Mouse (Mus musculus) hindbrain, embryonic 14.5 days (tissue): Measurements from ENCODE around the gene Pradc1. TPM values are rescaled to one million over a fixed set of nuclear protein-coding genes. Genes with fewer than 3 reads are reported as not detected.
A peak's percentile ranks its signal among the peaks of the same experiment; 100 is the strongest.
"Not testable (repeated sequence)": the region's sequence is repeated elsewhere in the genome, so short reads cannot be mapped to it uniquely, and the experiment has no call there.

ENCODE experiments used
- ATAC-seq: fragments of 200-750 bp; cut with Nextera tagmentation; 2 replicates; pipeline ENCODE4 v1.8.0; 2017; ENCODE audit warnings: moderate number of reproducible peaks, mild to moderate bottlenecking, moderate TSS enrichment, moderate library complexity; ENCODE audit not compliant: low FRiP score
- DNase-seq: peaks from one replicate; pipeline ENCODE4 v3.0.0-alpha.2; 2015; ENCODE audit warnings: low spot score
- H3K27ac ChIP-seq: fragments of 300-500 bp; sonication (generic); 2 replicates; pipeline ENCODE4 v1.5.1; 2014; ENCODE audit warnings: mild to moderate bottlenecking, moderate library complexity
- H3K27me3 ChIP-seq: fragments of 300-500 bp; sonication (generic); 2 replicates; pipeline ENCODE4 v1.6.1; 2014; ENCODE audit warnings: mild to moderate bottlenecking, low read length, mixed read lengths; ENCODE audit not compliant: control insufficient read depth, insufficient read depth
- H3K36me3 ChIP-seq: fragments of 300-500 bp; sonication (generic); replicated peaks from 2 replicates; pipeline ENCODE4 v1.6.1; 2014; ENCODE audit not compliant: control insufficient read depth, insufficient read depth
- H3K4me1 ChIP-seq: fragments of 300-500 bp; sonication (generic); replicated peaks from 2 replicates; pipeline ENCODE4 v1.6.1; 2014; ENCODE audit warnings: antibody characterized with exemption, low read length, mixed read lengths; ENCODE audit not compliant: control insufficient read depth, insufficient read depth
- H3K4me2 ChIP-seq: fragments of 300-500 bp; sonication (generic); replicated peaks from 2 replicates; pipeline ENCODE4 v1.6.1; 2014; ENCODE audit warnings: mild to moderate bottlenecking, moderate library complexity
- H3K4me3 ChIP-seq: fragments of 300-500 bp; sonication (generic); replicated peaks from 2 replicates; pipeline ENCODE4 v1.5.1; 2014; ENCODE audit warnings: mild to moderate bottlenecking, low read length
- H3K9ac ChIP-seq: fragments of 300-500 bp; sonication (generic); 2 replicates; pipeline ENCODE4 v1.6.1; 2014
- H3K9me3 ChIP-seq: fragments of 300-500 bp; sonication (generic); 2 replicates; pipeline ENCODE4 v1.6.1; 2016; ENCODE audit warnings: low read length; ENCODE audit not compliant: control insufficient read depth
- WGBS: fragments of 180-500 bp; shearing (Covaris S2); extraction: QIAGEN DNeasy Blood & Tissue Kit; methylation state at CpG from one replicate; pipeline ENCODE4 v1.1.7; 2014; 5-methylcytosine and 5-hydroxymethylcytosine counted together
- polyA plus RNA-seq: library from polyadenylated mRNA; unstranded; fragments of >200 nt; fragmentation: Nextera tagmentation; extraction: Ambion mirVana; gene quantifications from 2 replicates; pipeline ENCODE4 v1.2.1, GENCODE M21; 2014

The Pradc1 gene
- polyA plus RNA-seq, 1 experiment from 2014 or later = 18.0 TPM

DNA sequence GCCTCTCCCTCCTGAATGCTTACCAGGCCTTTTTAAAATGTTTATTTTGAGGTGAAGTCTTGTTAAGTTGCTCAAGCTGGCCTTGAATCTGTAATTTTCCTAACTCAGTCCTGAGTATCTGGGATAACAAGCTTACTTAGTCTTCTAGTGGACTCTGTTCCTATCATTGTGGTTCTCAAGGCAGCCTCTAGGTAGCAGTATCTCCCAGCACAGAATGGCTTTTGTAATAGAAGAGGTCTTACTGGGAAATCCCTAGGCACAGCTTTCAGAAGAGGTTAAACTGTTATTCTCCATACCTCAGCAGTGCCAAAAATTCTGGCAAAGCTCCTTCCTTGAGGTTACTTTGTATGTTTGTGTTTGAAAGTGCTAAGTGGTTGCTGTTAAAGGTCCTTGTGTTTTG, 13.6 kb upstream of the Pradc1 start:
- H3K4me1 ChIP-seq = no peaks in the 10 kb centered on the region
- ATAC-seq (no peak), DNase-seq (peak; percentile 65)
- peaks cover 93% of the 10 kb centered on the region for H3K36me3 ChIP-seq
- no peaks in the 10 kb centered on the region for H3K27me3 ChIP-seq
- no peak overlapping the region for H3K27ac ChIP-seq
- H3K9ac ChIP-seq = no peak overlapping the region
- no peak overlapping the region for H3K4me3 ChIP-seq
- H3K9me3 ChIP-seq = no peaks in the 10 kb centered on the region
- H3K4me2 ChIP-seq = no peak overlapping the region

DNA sequence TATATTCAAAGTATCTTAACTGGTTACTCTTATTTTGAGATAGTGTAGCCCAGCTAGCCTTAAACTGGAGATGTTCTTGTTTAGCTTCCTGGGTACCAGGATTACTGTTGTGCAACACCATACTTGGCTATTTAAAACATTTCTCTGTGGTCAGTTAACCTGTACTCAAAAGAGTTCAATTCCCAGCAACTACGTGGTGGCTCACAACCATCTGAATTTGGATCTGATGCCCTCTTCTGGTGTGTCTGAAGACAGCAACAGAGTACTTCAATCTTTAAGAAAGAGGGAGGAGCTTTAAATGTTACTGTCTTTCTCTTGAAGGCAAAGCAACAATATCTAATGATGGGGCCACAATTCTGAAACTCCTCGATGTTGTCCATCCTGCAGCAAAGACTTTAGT, 7.9 kb upstream of the Pradc1 start:
- H3K9ac ChIP-seq = no peak overlapping the region

GRCm38 (mm10) chr6:85452816-85453215, 1.0 kb upstream of the Pradc1 start:
- H3K9me3 ChIP-seq = no peaks in the 10 kb centered on the region
- H3K4me3 ChIP-seq = peak overlapping the region; percentile 70
- WGBS = 12% methylated on average over 7 of the region's 7 CpGs
- H3K9ac ChIP-seq = peak overlapping the region; percentile 89
- H3K4me2 ChIP-seq = peak overlapping the region; percentile 97
- ATAC-seq (no peak), DNase-seq (peak; percentile 26)
- peak overlapping the region; percentile 92; the same call in 1 of the 2 replicates for H3K27ac ChIP-seq
- H3K4me1 ChIP-seq = peaks cover 37% of the 10 kb centered on the region
- H3K27me3 ChIP-seq = no peaks in the 10 kb centered on the region
- H3K36me3 ChIP-seq = 0 out of 2 replicates have a peak, but pooled peaks cover 4% of the 10 kb centered on the region

More for the DNA sequence above, 7.9 kb upstream of the Pradc1 start:
- Histone ChIP-seq H3K4me2 (no peak overlapping the region), H3K4me1 (peaks cover 17% of the 10 kb centered on the region), H3K9me3 (no peaks in the 10 kb centered on the region), H3K27me3 (no peaks in the 10 kb centered on the region), H3K4me3 (no peak overlapping the region), H3K36me3 (peaks cover 54% of the 10 kb centered on the region), H3K27ac (no peak overlapping the region)
- 92% methylated on average over 2 of the region's 2 CpGs for WGBS
- ATAC-seq (no peak), DNase-seq (no peak)

DNA sequence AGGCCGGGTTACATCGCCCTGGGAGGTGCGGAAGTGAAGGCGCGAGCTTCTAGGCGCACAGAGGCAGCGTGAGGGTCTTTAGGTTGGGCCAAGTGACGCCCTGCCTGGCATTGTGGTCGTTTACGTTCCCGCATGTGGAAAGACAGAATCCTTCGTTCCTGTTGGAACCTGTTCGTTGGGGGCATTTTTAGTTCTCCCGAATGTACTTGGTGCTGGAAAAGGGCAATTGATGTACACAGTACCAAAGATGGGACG, 568 bp upstream of the Pradc1 start:
- peak overlapping the region; percentile 89 for H3K9ac ChIP-seq
- H3K36me3 ChIP-seq = 0 out of 2 replicates have a peak, but pooled peaks cover 7% of the 10 kb centered on the region
- under 1% methylated on average over 15 of the region's 15 CpGs for WGBS
- ATAC-seq (no peak), DNase-seq (no peak)
- H3K9me3 ChIP-seq = no peaks in the 10 kb centered on the region
- peak overlapping the region; percentile 92 for H3K27ac ChIP-seq
- peak overlapping the region; percentile 70 for H3K4me3 ChIP-seq
- no peaks in the 10 kb centered on the region for H3K27me3 ChIP-seq
- peak overlapping the region; percentile 97 for H3K4me2 ChIP-seq
- peaks cover 37% of the 10 kb centered on the region for H3K4me1 ChIP-seq

DNA sequence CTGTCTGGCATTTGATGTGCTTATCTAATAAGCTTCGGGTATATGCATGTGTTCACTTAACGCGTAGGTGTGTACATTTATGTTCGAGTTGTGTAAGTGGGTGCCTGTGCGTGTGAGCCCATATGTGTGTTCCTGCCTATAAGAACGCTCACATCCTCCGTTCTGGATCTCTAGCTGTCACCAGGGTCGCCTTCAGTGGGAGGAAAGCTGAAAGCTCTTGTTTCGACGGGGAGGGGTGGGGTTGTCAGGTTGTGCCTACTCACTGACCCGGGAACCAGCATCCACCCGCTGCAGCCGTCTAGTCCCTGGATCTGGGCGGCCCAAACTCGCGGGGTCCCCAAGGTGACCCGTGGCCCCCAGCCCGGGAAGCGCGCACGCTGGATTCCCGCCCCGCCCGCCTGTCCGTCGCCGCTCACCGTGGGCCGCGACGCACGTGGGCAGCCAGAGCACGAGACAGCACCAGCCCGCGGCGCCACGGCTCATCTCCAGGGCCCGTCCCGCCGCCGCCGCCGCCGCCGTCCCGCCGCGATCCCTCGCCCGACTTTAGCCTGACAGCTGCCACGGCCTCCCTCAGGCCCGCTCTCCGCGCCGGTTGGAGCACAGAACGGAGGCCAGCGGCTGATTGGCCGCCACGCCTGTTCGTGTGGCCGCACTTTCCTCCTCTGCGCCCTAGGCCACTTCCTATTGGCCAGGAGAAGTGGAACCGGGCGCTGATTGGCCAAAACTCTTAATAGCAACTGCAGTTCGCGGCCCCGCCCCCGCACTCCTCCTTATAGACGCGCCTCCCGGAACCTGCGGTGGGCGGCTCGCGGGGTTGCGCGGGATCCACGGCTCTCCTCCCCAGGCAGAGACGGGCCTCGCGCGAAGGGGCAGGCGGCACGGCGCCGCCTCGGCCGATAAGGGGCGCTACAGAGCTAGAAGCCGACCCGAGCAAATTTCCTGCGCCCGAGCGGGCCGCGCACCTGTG, 790 bp downstream of the Pradc1 start, which contains the start of gene Cct7:
Gene Cct7 (plus strand): TSS at position 818 of the 967 bp plus-strand sequence.
- peak within 1 kb of the TSS; percentile 89 for H3K9ac ChIP-seq
- ATAC-seq = peak; percentile 95
- DNase-seq = peak; percentile 98
- peaks cover 30% of the 10 kb centered on the region for H3K4me1 ChIP-seq
- H3K36me3 ChIP-seq = peaks cover 20% of the 10 kb centered on the region
- peak within 1 kb of the TSS; percentile 92 for H3K27ac ChIP-seq
- H3K27me3 ChIP-seq = no peaks in the 10 kb centered on the region
- H3K4me2 ChIP-seq = peak within 1 kb of the TSS; percentile 97
- peak within 1 kb of the TSS; percentile 70 for H3K4me3 ChIP-seq
- WGBS = 3% methylated on average over 84 of the region's 96 CpGs
- H3K9me3 ChIP-seq = no peaks in the 10 kb centered on the region

GRCm38 (mm10) chr6:85450140-85450539, 1.6 kb downstream of the Pradc1 start:
- not testable (repeated sequence) for ATAC-seq, DNase-seq, H3K27ac ChIP-seq, H3K27me3 ChIP-seq, H3K9me3 ChIP-seq, H3K9ac ChIP-seq
- Histone ChIP-seq H3K4me1 (peaks cover 25% of the 10 kb centered on the region), H3K4me2 (peak overlapping the region; percentile 97), H3K36me3 (peaks cover 27% of the 10 kb centered on the region), H3K4me3 (0 out of 2 replicates have a peak overlapping the region, but pooled peaks have one; percentile 70)
- 64% methylated on average over 1 of the region's 1 CpGs for WGBS

GRCm38 (mm10) chr6:85447351-85447750, 4.4 kb downstream of the Pradc1 start:
- no peak for DNase-seq
- no peak overlapping the region for H3K4me2 ChIP-seq
- no peak overlapping the region for H3K4me3 ChIP-seq
- no peaks in the 10 kb centered on the region for H3K9me3 ChIP-seq
- no peaks in the 10 kb centered on the region for H3K4me1 ChIP-seq
- 92% methylated on average over 6 of the region's 6 CpGs for WGBS
- no peak overlapping the region for H3K27ac ChIP-seq
- H3K9ac ChIP-seq = no peak overlapping the region
- no peak for ATAC-seq
- H3K27me3 ChIP-seq = no peaks in the 10 kb centered on the region
- H3K36me3 ChIP-seq = peaks cover 47% of the 10 kb centered on the region

- DNase-seq (no peak), ATAC-seq (no peak)
- no peak overlapping the region for H3K4me3 ChIP-seq
- H3K9ac ChIP-seq = no peak overlapping the region
- H3K9me3 ChIP-seq = no peaks in the 10 kb centered on the region
- H3K4me2 ChIP-seq = no peak overlapping the region
- no peaks in the 10 kb centered on the region for H3K27me3 ChIP-seq
- peaks cover 68% of the 10 kb centered on the region for H3K36me3 ChIP-seq
- H3K4me1 ChIP-seq = no peaks in the 10 kb centered on the region
- H3K27ac ChIP-seq = no peak overlapping the region
- 86% methylated on average over 5 of the region's 5 CpGs for WGBS
Observed at GRCm38 (mm10) chr6:85445286-85445685, 6.5 kb downstream of the Pradc1 start.

DNA sequence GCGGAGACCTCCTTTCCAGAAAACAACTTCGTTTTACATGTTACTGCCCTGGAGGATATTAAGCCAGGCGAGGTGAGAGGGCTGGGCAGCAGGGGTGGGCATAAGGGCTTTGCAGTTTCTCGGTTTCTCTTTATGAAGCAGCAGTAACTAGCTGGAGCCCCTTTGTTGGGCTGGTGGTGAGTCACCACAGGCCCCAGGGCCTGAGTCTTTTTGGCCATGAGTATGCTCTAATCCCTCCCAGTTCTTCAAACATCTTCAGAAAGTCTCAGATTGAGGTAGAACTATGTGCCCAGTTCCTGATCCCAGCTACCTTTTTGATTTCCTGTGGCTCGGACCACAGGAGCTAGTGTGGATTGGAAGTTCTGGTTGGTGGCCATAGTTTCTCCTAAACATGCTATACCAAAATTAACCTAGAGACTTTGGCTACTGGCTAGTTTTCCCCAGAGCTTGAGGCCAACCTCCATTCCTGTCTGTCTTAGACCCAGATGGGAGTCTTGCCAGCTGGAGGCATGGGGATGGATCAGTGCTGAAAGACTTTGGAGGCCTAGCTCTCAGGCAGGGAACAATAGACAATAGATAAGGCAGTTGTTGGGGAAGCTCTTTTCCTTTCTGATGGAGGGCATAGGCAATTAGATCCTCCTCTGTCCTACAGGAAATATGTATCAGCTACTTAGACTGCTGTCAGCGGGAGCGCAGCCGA, 7.4 kb downstream of the Pradc1 start:
- DNase-seq (no peak), ATAC-seq (no peak)
- WGBS = 95% methylated on average over 8 of the region's 8 CpGs
- no peak overlapping the region for H3K4me2 ChIP-seq
- H3K4me3 ChIP-seq = no peak overlapping the region
- H3K36me3 ChIP-seq = peaks cover 75% of the 10 kb centered on the region
- H3K27me3 ChIP-seq = no peaks in the 10 kb centered on the region
- H3K9me3 ChIP-seq = no peaks in the 10 kb centered on the region
- no peaks in the 10 kb centered on the region for H3K4me1 ChIP-seq
- no peak overlapping the region for H3K9ac ChIP-seq
- H3K27ac ChIP-seq = no peak overlapping the region
